Mouse (Mus musculus) heart, embryonic 14.5 days (tissue): Measurements from ENCODE around the gene Armc3. TPM values are rescaled to one million over a fixed set of nuclear protein-coding genes. Genes with fewer than 3 reads are reported as not detected.

ENCODE experiments used
- ATAC-seq: fragments of 200-750 bp; cut with Nextera tagmentation; 2 replicates; pipeline ENCODE4 v1.8.0; 2017; ENCODE audit warnings: low read depth, moderate TSS enrichment; ENCODE audit not compliant: insufficient number of reproducible peaks, insufficient read depth, low FRiP score
- H3K27ac ChIP-seq, 2 experiments: fragments of 200-500 bp in 1 of 2; fragments of 300-500 bp in 1 of 2; sonication (generic) in 1 of 2; replicated peaks in 1 of 2; 2 replicates each; pipeline ENCODE4 v1.5.1; 2012 to 2014; ENCODE audit warnings: low read depth in 2 of 2, low read length in 2 of 2, control low read depth in 1 of 2, mild to moderate bottlenecking in 1 of 2, mixed read lengths in 1 of 2; ENCODE audit not compliant: control insufficient read depth in 1 of 2, insufficient read depth in 1 of 2
- H3K27me3 ChIP-seq: fragments of 300-500 bp; sonication (generic); 2 replicates; pipeline ENCODE4 v1.6.1; 2014; ENCODE audit warnings: mild to moderate bottlenecking, low read length, control low read depth; ENCODE audit not compliant: control insufficient read depth, insufficient read depth
- H3K36me3 ChIP-seq: fragments of 300-500 bp; sonication (generic); 2 replicates; pipeline ENCODE4 v1.6.1; 2014; ENCODE audit warnings: mild to moderate bottlenecking, control low read depth, low read length, mixed read lengths; ENCODE audit not compliant: control insufficient read depth, insufficient read depth
- H3K4me1 ChIP-seq, 2 experiments: fragments of 200-500 bp in 1 of 2; fragments of 300-500 bp in 1 of 2; sonication (generic) in 1 of 2; 2 replicates each; pipeline ENCODE4 v1.6.1; 2012 to 2014; ENCODE audit warnings: low read length in 2 of 2, control low read depth in 1 of 2, mixed read lengths in 1 of 2; ENCODE audit not compliant: control insufficient read depth in 2 of 2, insufficient read depth in 2 of 2
- H3K4me2 ChIP-seq: fragments of 300-500 bp; sonication (generic); 2 replicates; pipeline ENCODE4 v1.6.1; 2014; ENCODE audit warnings: mild to moderate bottlenecking, low read length
- H3K4me3 ChIP-seq, 2 experiments: fragments of 200-500 bp in 1 of 2; fragments of 300-500 bp in 1 of 2; sonication (generic) in 1 of 2; 2 replicates each; pipeline ENCODE4 v1.5.1; 2012 to 2014; ENCODE audit warnings: low read length in 2 of 2, mild to moderate bottlenecking in 2 of 2, control low read depth in 1 of 2, low read depth in 1 of 2, moderate library complexity in 1 of 2; ENCODE audit not compliant: control insufficient read depth in 1 of 2, insufficient read depth in 1 of 2
- H3K9ac ChIP-seq: fragments of 300-500 bp; sonication (generic); 2 replicates; pipeline ENCODE4 v1.6.1; 2014; ENCODE audit warnings: mild to moderate bottlenecking, low read length
- H3K9me3 ChIP-seq: fragments of 300-500 bp; sonication (generic); 2 replicates; pipeline ENCODE4 v1.6.1; 2016; ENCODE audit warnings: low read length, control low read depth; ENCODE audit not compliant: control insufficient read depth
- WGBS: fragments of 180-500 bp; shearing (Covaris S2); extraction: QIAGEN DNeasy Blood & Tissue Kit; methylation state at CpG from one replicate; pipeline ENCODE4 v1.1.7; 2014; 5-methylcytosine and 5-hydroxymethylcytosine counted together
- polyA plus RNA-seq: library from polyadenylated mRNA; unstranded; fragments of >200 nt; fragmentation: Nextera tagmentation; extraction: Ambion mirVana; gene quantifications from 2 replicates; pipeline ENCODE4 v1.2.1, GENCODE M21; 2014

Armc3 gene
- polyA plus RNA-seq, 1 experiment from 2014 or later = not detected

DNA sequence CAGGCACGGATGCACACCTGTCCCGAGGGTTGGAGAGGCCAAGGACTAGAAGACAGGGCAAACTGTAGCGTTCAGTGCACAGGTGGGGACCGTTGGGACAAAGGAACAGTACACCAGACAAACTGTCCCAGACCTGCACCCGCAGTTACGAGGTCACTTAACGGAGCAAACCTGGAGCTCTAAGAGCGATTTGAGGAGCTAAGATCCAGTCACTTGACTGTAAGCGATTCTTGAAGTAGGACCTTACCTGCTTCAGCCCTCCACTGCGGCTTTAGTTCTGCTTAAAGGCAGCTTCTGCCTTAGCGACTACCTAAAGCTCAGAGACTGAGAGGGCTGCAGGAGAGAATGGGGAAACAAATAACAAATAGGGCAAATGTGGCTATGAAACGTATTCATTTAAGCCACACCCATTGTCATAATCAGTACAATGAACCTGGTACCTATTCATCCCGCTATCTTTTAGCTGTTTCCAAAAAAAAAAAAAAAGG lies 308 bp downstream of the Armc3 start:
- H3K27me3 ChIP-seq = no peaks in the 10 kb centered on the region
- no peaks in the 10 kb centered on the region for H3K9me3 ChIP-seq
- WGBS = 33% methylated on average over 13 of the region's 13 CpGs
- H3K4me1 ChIP-seq = peaks cover 5 to 8% of the 10 kb centered on the region in 2 experiments; a peak in 2 of 4 replicates
- no peaks in the 10 kb centered on the region for H3K36me3 ChIP-seq
- H3K4me2 ChIP-seq = peak overlapping the region; percentile 61
- H3K4me3 ChIP-seq = peak overlapping the region; percentile 48 to 68
- no peak overlapping the region for H3K27ac ChIP-seq
- no peak for ATAC-seq
- peak overlapping the region; percentile 72; the same call in 1 of the 2 replicates for H3K9ac ChIP-seq

DNA sequence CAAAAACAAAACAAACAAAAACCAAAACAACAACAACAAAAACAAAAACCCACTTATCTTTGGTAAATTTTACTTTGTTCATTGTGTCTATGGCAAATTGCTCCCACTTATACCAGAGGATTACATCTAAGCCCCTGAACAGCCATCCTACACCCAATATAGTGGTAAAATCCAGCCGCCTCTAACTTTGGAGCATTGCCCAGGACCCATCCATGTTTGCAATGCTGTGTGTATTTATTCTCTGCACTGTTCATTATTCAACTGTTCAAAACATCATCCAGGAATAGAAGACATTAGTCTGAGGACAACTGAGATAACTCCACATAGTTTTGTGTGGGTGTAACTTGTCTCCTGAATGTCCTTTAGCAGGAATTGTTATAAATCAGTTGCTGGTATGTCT lies 1.0 kb downstream of the Armc3 start:
- Histone ChIP-seq H3K4me3 (no peak overlapping the region), H3K27me3 (no peaks in the 10 kb centered on the region), H3K9me3 (no peaks in the 10 kb centered on the region), H3K27ac (no peak overlapping the region), H3K36me3 (no peaks in the 10 kb centered on the region), H3K9ac (no peak overlapping the region), H3K4me2 (no peak overlapping the region), H3K4me1 (peaks cover 5 to 8% of the 10 kb centered on the region in 2 experiments; a peak in 2 of 4 replicates)
- WGBS = 67% methylated on average over 1 of the region's 1 CpGs
- no peak for ATAC-seq

DNA sequence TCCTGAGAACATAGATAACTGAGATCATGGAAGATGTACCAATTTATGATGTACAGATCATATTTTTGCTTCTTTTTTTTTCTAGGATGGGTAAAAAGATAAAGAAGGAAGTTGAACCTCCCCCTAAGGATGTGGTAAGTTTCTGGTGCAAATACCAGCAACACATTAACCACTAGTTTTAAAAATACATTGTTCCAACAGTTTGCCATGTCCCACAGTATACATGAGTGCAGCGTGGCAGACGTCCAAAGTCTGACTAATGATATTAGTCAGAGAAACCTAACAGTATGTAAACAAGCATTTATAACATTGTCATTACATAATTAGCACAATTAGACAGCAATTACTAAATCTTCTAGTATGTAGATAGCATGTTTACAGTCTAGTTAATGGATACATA lies 2.6 kb downstream of the Armc3 start:
- Histone ChIP-seq H3K27ac (no peak overlapping the region), H3K9ac (no peak overlapping the region), H3K9me3 (no peaks in the 10 kb centered on the region), H3K4me1 (peaks cover 5 to 8% of the 10 kb centered on the region in 2 experiments; a peak in 2 of 4 replicates), H3K4me2 (no peak overlapping the region), H3K36me3 (no peaks in the 10 kb centered on the region), H3K4me3 (no peak overlapping the region), H3K27me3 (no peaks in the 10 kb centered on the region)
- 63% methylated on average over 2 of the region's 2 CpGs for WGBS
- ATAC-seq = no peak

DNA sequence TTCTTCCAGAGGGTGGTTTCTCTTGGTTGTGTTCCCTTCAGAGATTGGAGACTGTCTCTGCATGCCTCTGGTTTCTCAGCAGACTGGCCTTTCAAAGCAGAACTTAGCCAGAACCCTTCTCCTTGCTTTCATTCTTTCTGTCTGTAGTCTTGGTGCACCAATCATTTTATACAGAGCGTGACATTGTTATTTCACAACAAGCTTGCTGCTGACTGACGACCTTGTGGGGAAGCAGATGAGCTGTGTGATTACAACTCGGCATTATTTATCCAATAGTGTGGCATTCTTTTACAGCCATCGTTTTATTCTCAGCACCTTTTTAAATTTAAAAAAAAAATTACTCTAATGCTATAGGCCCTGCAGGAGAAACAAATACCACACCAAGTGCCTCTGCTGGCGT lies 35.2 kb downstream of the Armc3 start:
- no peak overlapping the region for H3K4me2 ChIP-seq
- H3K36me3 ChIP-seq = no peaks in the 10 kb centered on the region
- 80% methylated on average over 5 of the region's 5 CpGs for WGBS
- H3K4me1 ChIP-seq = no peaks in the 10 kb centered on the region
- H3K27ac ChIP-seq = no peak overlapping the region
- no peaks in the 10 kb centered on the region for H3K9me3 ChIP-seq
- H3K27me3 ChIP-seq = no peaks in the 10 kb centered on the region
- H3K4me3 ChIP-seq = no peak overlapping the region
- ATAC-seq = no peak
- H3K9ac ChIP-seq = no peak overlapping the region

DNA sequence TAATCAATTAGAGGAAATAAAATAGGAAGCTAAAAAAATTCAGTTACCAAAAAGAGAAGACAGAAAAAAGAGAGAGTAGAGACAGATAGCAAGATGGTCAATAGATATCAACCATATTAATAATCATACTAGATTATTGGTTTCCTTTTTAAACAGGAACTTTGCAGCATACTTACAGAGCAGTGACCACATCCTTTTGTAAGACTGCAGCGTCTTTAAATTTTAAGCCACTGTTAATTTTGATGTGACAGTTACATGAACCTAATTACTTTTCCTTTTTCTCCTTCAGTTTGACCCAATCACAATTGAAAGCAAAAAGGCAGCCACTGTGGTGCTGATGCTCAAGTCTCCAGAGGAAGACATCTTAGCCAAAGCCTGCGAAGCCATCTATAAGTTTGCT lies 36.1 kb downstream of the Armc3 start:
- WGBS = 89% methylated on average over 2 of the region's 2 CpGs
- no peak for ATAC-seq
- Histone ChIP-seq H3K36me3 (no peaks in the 10 kb centered on the region), H3K9ac (no peak overlapping the region), H3K9me3 (no peaks in the 10 kb centered on the region), H3K4me1 (no peaks in the 10 kb centered on the region), H3K27ac (no peak overlapping the region), H3K4me3 (no peak overlapping the region), H3K27me3 (no peaks in the 10 kb centered on the region), H3K4me2 (no peak overlapping the region)

DNA sequence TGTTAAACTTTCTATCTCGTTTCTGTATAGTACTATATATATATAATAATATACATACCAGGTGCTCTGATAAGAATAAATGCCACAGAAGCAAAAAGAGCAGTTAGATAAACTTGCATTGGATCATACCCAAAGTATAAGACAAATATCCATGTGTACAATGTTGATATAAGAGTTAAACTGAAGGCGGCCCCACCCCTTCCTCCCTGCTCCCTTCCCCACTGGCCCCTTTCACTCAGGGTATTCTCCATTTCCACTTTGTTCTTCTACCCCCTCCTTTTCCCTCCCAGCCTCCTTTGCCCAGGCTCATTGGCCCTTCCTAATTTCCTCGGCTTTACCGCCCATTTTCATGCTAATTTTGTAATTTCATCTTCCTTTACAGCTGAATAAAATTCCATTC lies 36.5 kb downstream of the Armc3 start:
- no peak overlapping the region for H3K27ac ChIP-seq
- ATAC-seq = no peak
- WGBS = 69% methylated on average over 4 of the region's 4 CpGs
- no peaks in the 10 kb centered on the region for H3K9me3 ChIP-seq
- no peaks in the 10 kb centered on the region for H3K36me3 ChIP-seq
- no peaks in the 10 kb centered on the region for H3K4me1 ChIP-seq
- H3K27me3 ChIP-seq = no peaks in the 10 kb centered on the region
- no peak overlapping the region for H3K9ac ChIP-seq
- H3K4me3 ChIP-seq = no peak overlapping the region
- no peak overlapping the region for H3K4me2 ChIP-seq

DNA sequence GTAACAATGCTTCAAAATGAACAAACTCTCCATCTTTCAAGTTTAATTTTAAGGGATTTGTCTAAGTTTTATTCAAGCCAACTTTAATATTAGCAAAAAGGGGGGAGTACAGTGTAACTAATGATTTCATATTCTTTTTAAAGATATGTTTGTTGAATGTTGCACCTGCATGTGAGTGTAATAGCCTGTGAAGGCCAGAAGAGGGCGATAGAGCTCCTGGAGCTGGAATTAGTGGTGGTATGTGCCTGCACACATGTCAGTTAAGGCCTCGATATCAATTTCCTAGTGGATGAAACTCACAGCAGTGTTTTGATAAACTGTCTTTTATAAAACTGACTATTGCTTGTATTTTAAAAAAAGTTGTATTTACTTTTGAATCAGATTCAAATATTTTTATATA lies 39.7 kb downstream of the Armc3 start:
- WGBS = 68% methylated on average over 2 of the region's 2 CpGs
- Histone ChIP-seq H3K27me3 (no peaks in the 10 kb centered on the region), H3K9ac (no peak overlapping the region), H3K36me3 (no peaks in the 10 kb centered on the region), H3K9me3 (no peaks in the 10 kb centered on the region), H3K4me1 (no peaks in the 10 kb centered on the region), H3K4me2 (no peak overlapping the region), H3K27ac (no peak overlapping the region), H3K4me3 (no peak overlapping the region)
- no peak for ATAC-seq

DNA sequence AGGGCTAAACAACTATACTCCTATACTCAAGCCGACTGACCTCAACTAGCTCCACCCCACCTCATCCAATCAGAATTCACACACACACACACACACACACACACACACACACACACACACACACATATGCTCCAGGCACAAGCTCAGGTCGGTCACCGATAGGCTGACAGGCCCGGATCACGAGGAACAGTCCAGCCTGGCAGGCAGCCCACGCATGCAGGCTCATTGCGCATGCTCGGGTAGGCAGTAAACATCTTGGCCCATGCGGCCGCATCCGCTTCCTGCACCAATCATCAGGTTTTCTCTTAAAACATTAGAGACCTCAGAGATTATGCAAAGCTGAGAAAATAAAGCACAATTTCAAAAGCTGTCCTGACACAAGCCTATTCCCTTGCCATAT lies 50.5 kb downstream of the Armc3 start:
- 90% methylated on average over 11 of the region's 11 CpGs for WGBS
- no peak for ATAC-seq
- no peaks in the 10 kb centered on the region for H3K4me1 ChIP-seq

More for the DNA sequence above, 50.5 kb downstream of the Armc3 start:
- no peak overlapping the region for H3K27ac ChIP-seq
- peaks cover 6% of the 10 kb centered on the region for H3K9me3 ChIP-seq
- H3K27me3 ChIP-seq = no peaks in the 10 kb centered on the region
- no peak overlapping the region for H3K4me3 ChIP-seq
- H3K9ac ChIP-seq = no peak overlapping the region
- H3K4me2 ChIP-seq = no peak overlapping the region
- no peaks in the 10 kb centered on the region for H3K36me3 ChIP-seq
